Mouse (Mus musculus): ENCODE data around the gene Rab40c. TPM values are rescaled to one million over a fixed set of nuclear protein-coding genes. Genes with fewer than 3 reads are reported as not detected.
A peak's percentile ranks its signal among the peaks of the same experiment; 100 is the strongest.

Gene Rab40c
- total RNA-seq, 1 experiment from 2014 or later = 3.8 TPM

GRCm38 (mm10) chr17:25913877-25914275 is 5.7 kb downstream of the Rab40c start:
- no peak for ATAC-seq (replicated peaks; ENCODE audit: insufficient number of reproducible peaks, low FRiP score, low TSS enrichment, poor library complexity, severe bottlenecking)

DNA sequence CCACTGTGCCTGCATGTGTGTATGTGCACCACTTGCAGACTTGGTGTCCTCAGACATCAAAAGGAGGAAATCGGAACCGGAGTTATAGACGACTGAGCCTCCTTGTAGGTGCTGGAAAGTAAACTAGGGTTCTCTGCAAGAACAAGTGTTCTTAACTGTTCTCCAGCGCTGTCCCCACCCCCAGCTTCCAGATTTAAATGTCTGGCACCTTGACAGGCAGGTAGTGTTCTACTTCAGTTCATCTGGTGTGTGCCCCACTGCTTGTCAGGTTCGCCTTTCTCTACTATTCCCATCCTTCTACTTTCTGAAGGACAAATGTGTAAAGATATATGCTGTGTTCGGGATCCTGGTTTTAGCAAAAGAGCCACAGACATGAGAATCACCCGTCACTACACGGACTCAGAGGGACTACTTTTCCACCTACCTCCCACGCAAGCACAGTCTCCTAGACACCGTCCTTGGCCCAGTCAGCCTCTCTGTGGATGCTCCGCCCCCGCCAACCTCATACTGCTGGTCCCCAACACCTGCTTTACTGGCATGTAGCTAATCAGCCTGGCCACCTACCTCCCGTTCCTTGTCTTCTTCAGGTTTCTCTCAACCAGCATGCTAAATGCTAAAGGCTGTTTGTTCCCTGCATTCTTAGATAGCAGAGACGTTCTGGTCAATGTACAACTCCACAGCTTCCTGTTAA is 6.2 kb downstream of the Rab40c start:
- ATAC-seq (replicated peaks; ENCODE audit: insufficient number of reproducible peaks, low FRiP score, low TSS enrichment, poor library complexity, severe bottlenecking) = no peak

DNA sequence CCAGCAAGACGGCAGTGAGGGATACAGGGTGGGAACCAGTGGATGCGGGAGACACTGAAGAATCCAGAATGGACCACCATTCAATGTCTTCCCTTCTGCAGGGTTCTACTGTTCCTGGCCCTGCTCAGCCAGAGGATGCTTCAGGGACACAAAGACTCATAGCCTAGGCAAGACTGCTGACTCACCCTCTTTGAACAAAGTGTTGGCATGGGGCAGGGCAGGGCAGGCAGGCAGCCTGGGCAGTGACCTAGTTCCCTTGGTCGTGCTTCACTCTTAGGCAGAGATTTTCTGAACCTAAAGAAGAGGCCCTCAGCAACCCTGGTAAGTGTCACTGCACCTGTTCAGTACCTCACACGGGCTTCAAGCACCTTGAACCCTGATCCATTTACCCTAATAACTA is 7.7 kb downstream of the Rab40c start:
- ATAC-seq (replicated peaks; ENCODE audit: insufficient number of reproducible peaks, low FRiP score, low TSS enrichment, poor library complexity, severe bottlenecking) = no peak

DNA sequence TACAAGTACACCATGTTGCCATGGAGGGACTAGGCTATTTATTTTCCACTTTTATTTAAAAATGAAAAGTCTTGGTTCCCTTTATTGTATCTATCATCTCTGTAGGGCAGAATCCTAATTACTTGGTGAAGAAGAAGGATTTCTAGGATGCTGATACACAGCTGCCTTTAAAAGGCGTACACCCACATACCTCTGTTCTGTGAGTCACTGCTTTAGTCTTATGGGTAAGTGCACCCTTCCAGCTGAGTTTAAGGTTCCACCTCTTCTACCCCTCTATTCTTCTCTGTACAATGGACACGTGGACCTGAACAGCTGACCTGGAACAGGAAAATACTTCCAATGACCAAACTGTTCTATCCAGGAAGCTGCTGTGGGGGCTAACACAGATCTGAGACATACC is 11.9 kb downstream of the Rab40c start:
- ATAC-seq (replicated peaks; ENCODE audit: insufficient number of reproducible peaks, low FRiP score, low TSS enrichment, poor library complexity, severe bottlenecking) = no peak

DNA sequence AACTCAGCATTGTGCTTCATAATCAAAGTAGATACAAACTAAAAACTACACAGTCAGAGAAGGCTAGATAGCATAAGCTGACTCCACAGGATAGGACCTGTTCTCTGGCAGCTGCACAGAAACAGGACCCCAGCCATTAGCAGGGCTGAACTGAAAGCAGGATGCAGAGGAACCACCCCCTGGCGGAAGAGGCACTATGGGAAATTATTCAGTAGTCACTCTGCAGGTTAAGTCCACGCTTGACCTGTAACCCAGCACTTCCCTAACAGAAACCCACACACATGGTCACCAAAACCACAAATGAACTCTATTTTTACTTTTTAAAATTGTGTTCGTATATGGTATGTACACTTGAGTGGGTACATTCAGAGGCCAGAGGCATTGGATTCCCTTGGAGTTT is 16.5 kb downstream of the Rab40c start:
- peak; percentile 40; the same call in 1 of the 2 replicates for ATAC-seq (replicated peaks; ENCODE audit: insufficient number of reproducible peaks, low FRiP score, low TSS enrichment, poor library complexity, severe bottlenecking)

- ATAC-seq (replicated peaks; ENCODE audit: insufficient number of reproducible peaks, low FRiP score, low TSS enrichment, poor library complexity, severe bottlenecking) = no peak
Measured at GRCm38 (mm10) chr17:25900193-25900592, 19.3 kb downstream of the Rab40c start.

GRCm38 (mm10) chr17:25895891-25896290 is 23.6 kb downstream of the Rab40c start:
- ATAC-seq (replicated peaks; ENCODE audit: insufficient number of reproducible peaks, low FRiP score, low TSS enrichment, poor library complexity, severe bottlenecking) = no peak

DNA sequence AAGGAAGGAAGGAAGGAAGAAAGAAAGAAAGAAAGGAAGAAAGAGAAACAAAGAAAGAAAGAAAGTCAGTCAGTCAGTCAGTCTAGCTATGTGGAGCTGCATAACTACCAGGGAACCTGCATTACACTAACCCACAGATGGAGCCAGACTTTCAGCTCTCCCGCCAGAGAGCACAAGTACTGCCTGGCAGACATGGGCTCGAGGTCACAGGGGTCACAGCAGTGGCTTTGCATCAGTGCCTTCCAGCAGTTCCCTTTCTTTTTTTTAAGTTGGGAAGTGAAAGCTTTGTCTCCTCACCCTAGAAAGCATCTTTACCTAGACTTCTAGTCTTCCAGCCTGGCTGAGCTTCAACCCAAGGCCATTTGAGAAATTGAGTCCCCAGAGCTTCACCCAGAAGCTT is 24.1 kb downstream of the Rab40c start:
- ATAC-seq (replicated peaks; ENCODE audit: insufficient number of reproducible peaks, low FRiP score, low TSS enrichment, poor library complexity, severe bottlenecking) = no peak

DNA sequence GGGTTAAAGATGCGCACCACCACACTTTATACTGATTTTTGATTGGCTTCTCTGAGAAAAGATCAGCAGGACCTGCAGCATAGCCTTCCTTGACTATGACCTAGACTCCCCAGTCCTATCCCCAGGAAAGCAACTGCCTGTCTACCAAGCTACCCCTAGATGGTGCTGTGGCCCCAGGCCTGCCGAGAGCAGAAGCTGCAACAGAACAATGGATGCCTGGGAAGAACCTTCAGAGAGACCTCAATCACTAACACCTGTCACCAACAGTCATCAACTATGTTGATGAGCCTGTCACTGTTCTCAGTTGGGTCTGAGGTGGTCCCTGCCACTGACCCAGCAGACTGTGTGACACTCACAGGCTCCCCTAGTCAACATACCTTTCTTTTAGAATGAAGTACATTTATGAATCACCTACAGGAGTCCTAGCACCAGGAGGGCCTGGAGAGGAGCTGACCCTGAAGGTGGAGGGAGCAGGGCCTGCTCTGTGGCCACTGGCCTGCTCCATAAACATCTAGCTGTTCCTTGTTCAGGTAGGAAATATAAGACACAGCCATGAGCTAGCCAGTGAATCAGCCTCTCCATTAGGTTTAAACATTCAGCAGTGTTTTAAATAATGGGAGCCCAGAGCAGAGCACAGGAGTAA is 25.4 kb downstream of the Rab40c start:
- peak; percentile 90 for ATAC-seq (replicated peaks; ENCODE audit: insufficient number of reproducible peaks, low FRiP score, low TSS enrichment, poor library complexity, severe bottlenecking)

DNA sequence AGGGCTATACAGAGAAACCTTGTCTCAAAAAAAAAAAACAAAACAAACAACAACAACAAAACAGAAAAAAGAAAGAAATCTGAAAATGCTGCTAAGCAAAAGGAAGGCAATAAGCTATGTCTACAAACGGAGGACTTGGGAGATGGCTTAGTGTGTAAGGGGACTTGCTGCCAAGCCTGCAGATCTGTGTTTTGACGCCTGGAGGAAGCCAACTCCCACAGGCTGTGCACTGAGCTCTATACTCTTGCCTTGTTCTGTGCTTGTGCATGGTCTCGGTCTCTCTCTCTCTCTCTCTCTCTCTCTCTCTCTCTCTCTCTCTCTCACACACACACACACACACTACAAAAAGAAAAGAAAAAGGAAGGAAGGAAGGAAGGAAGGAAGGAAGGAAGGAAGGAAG is 30.7 kb downstream of the Rab40c start:
- ATAC-seq (replicated peaks; ENCODE audit: insufficient number of reproducible peaks, low FRiP score, low TSS enrichment, poor library complexity, severe bottlenecking) = no peak

- no peak for ATAC-seq (replicated peaks; ENCODE audit: insufficient number of reproducible peaks, low FRiP score, low TSS enrichment, poor library complexity, severe bottlenecking)
Measured at GRCm38 (mm10) chr17:25887467-25887866, 32.1 kb downstream of the Rab40c start.

DNA sequence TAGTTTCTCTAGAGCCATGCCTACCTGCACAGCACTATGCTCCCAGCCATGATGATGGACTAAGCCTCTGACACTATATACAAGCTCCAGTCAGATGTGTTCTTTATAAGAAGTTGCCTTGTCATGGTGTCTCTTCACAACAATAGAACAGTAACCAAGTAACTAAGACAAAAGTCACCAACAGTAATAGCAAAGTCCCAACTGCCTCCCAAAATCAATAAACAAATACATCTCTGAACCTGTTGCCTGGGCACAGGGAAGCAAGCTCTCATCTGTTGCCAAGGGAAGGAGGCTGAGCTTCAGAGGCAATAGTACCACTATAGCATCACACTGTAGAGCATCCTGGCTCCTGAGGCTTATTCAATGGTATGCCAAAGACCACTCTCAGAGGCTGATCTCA is 32.7 kb downstream of the Rab40c start:
- no peak for ATAC-seq (replicated peaks; ENCODE audit: insufficient number of reproducible peaks, low FRiP score, low TSS enrichment, poor library complexity, severe bottlenecking)

DNA sequence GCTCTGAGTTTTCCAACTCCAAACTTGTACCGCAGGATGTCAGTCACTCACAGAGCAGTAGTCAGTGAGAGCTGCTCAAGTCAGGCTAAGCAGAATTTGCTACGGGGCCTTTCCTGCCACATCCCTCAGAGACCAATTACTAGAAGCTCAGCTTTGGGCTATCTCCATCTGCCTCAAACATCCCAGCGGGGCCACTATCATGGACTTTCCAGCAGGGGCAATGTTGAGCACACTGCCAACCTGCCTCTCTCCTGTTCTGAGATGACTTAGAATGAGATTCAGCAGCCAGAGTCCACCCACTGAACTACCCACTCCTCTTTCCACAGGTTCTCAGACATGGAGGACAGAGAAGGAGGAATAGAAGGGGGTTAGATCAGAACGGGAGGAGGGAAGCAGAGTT is 33.9 kb downstream of the Rab40c start:
- ATAC-seq (replicated peaks; ENCODE audit: insufficient number of reproducible peaks, low FRiP score, low TSS enrichment, poor library complexity, severe bottlenecking) = no peak

- no peak for ATAC-seq (replicated peaks; ENCODE audit: insufficient number of reproducible peaks, low FRiP score, low TSS enrichment, poor library complexity, severe bottlenecking)
Measured at GRCm38 (mm10) chr17:25883824-25884223, 35.7 kb downstream of the Rab40c start.

GRCm38 (mm10) chr17:25883268-25883667 is 36.3 kb downstream of the Rab40c start:
- no peak for ATAC-seq (replicated peaks; ENCODE audit: insufficient number of reproducible peaks, low FRiP score, low TSS enrichment, poor library complexity, severe bottlenecking)

DNA sequence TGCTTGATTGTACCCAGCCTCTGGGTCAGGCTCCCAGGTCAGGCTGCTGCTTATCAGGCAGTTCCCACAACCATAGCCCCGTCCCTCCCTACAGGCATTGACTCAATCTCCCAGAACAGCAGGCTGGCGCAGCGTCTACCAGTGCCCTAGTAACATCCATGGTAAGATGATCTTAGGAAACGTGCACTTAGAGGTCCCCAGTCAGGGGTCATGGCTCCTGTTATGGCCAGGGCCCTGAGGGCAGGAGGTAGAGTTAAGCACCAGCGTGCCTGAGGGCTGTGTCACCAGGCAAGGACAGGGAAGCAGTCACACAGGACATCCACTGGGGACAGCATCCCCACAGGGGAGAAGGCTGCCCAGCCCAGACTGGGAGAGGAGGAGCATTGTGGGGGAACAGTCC is 37.2 kb downstream of the Rab40c start:
- ATAC-seq (replicated peaks; ENCODE audit: insufficient number of reproducible peaks, low FRiP score, low TSS enrichment, poor library complexity, severe bottlenecking) = no peak

DNA sequence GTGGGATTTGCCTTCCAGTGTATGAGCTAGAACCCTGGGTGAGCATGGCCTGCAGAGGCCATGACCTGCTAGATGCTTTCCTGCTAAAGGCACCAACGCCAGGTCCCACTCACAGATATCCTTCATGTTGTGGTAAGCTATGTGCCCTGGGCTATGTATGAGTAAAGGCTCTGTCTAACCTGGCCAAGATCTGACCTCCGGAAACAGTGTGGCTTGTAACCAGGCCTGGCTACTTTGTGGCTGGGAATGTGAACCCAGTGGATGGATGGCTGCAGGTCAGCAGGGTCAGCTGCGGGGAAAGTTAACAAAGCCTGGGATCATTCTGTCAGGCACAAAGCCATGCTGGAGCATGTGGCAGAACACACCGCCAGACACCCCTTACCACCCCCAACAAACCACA is 37.8 kb downstream of the Rab40c start:
- no peak for ATAC-seq (replicated peaks; ENCODE audit: insufficient number of reproducible peaks, low FRiP score, low TSS enrichment, poor library complexity, severe bottlenecking)

- ATAC-seq (replicated peaks; ENCODE audit: insufficient number of reproducible peaks, low FRiP score, low TSS enrichment, poor library complexity, severe bottlenecking) = no peak
Measured at GRCm38 (mm10) chr17:25880913-25881641, 38.5 kb downstream of the Rab40c start.

GRCm38 (mm10) chr17:25880196-25880910 is 39.2 kb downstream of the Rab40c start, which contains the start of gene Wfikkn1:
Gene Wfikkn1, minus strand, starts transcription at chr17:25880858.
- ATAC-seq (replicated peaks; ENCODE audit: insufficient number of reproducible peaks, low FRiP score, low TSS enrichment, poor library complexity, severe bottlenecking) = no peak
